In genomic region chr19:24683016-24683720, GRCm38 (mm10) we compare ENCODE assay signal across 13 mouse cellular contexts. TPM values are rescaled to one million over a fixed set of nuclear protein-coding genes. Genes with fewer than 3 reads are reported as not detected.
DNase-seq lines count a peak whose midpoint lies in the region; ATAC-seq and TF ChIP-seq lines count a peak whose summit lies in the region.
"Had no signal": no experiment of that assay in that cellular context is flagged by ENCODE, and none has a peak within 500 bp of the region (broad histone marks: within the 10 kb centered on the region; RNA-seq: fewer than 3 reads in every experiment).

No protein-coding gene starts in this region.

- TF ChIP-seq CTCF in liver, adult 2 months (IDR thresholded peaks at IDR 0.05; ENCODE audit: low read depth, low read length): no peak

- H3K9ac ChIP-seq in liver, adult 2 months (ENCODE audit: low read depth, low read length): no peak overlapping the region
- H3K9ac ChIP-seq in liver, embryonic 11.5 days (ENCODE audit: low read depth, low read length): no peak overlapping the region
- H3K9ac ChIP-seq in heart, embryonic 14.5 days (ENCODE audit: low read length): peak overlapping the region; percentile 40; the same call in 1 of the 2 replicates
- H3K9ac ChIP-seq: hindbrain, embryonic 13.5 days; neural tube, embryonic 13.5 days had no signal

- no peaks in the 10 kb centered on the region for H3K36me3 ChIP-seq in liver, adult 2 months (ENCODE audit: control insufficient read depth, insufficient read depth, low read length)
- H3K36me3 ChIP-seq in liver, embryonic 11.5 days (ENCODE audit: control insufficient read depth, insufficient read depth, low read length): no peaks in the 10 kb centered on the region
- 0 out of 2 replicates have a peak, but pooled peaks cover 4% of the 10 kb centered on the region for H3K36me3 ChIP-seq in heart, embryonic 14.5 days (ENCODE audit: control insufficient read depth, insufficient read depth, low read length)
- H3K36me3 ChIP-seq: hindbrain, embryonic 13.5 days; neural tube, embryonic 13.5 days had no signal

- TF ChIP-seq POLR2A in liver, adult 2 months (IDR thresholded peaks at IDR 0.05; ENCODE audit: extremely low read depth, insufficient read depth, low read length): no peak

- no peak overlapping the region for H3K27ac ChIP-seq in liver, adult 2 months (replicated peaks; ENCODE audit: insufficient read depth, low read depth, low read length)
- no peak overlapping the region for H3K27ac ChIP-seq in liver, embryonic 11.5 days (ENCODE audit: low read depth, low read length)
- peak overlapping the region; percentile 79 to 81 for H3K27ac ChIP-seq in heart, embryonic 14.5 days (replicated peaks in 1 of 2; ENCODE audit: control insufficient read depth in 1 of 2, insufficient read depth in 1 of 2, low read depth in 2 of 2, low read length in 2 of 2)
- H3K27ac ChIP-seq: hindbrain, embryonic 13.5 days; neural tube, embryonic 13.5 days had no signal

- no peaks in the 10 kb centered on the region for H3K79me2 ChIP-seq in liver, adult 2 months (ENCODE audit: control insufficient read depth, insufficient read depth, low read length)

- no peak overlapping the region for H3K4me3 ChIP-seq in liver, adult 2 months (ENCODE audit: insufficient read depth, low read depth, low read length)
- no peak overlapping the region for H3K4me3 ChIP-seq in liver, embryonic 11.5 days (ENCODE audit: low read depth, low read length)
- no peak overlapping the region for H3K4me3 ChIP-seq in heart, embryonic 14.5 days (ENCODE audit: control insufficient read depth in 1 of 2, insufficient read depth in 1 of 2, low read depth in 1 of 2, low read length in 2 of 2)
- H3K4me3 ChIP-seq: hindbrain, embryonic 13.5 days; neural tube, embryonic 13.5 days had no signal

- ATAC-seq in liver, embryonic 11.5 days (replicated peaks; ENCODE audit: low FRiP score): no peak
- ATAC-seq in heart, embryonic 14.5 days (ENCODE audit: insufficient number of reproducible peaks, insufficient read depth, low FRiP score, low read depth): no peak
- no peak for ATAC-seq in cerebellum, adult (ENCODE audit: insufficient number of reproducible peaks, low FRiP score, low TSS enrichment)

- H3K4me1 ChIP-seq in liver, adult 2 months (ENCODE audit: control insufficient read depth, insufficient read depth, low read length): peaks cover 2% of the 10 kb centered on the region; the same call in 1 of the 2 replicates
- no peaks in the 10 kb centered on the region for H3K4me1 ChIP-seq in liver, embryonic 11.5 days (replicated peaks; ENCODE audit: control insufficient read depth, insufficient read depth, low read length)
- peaks cover 11 to 17% of the 10 kb centered on the region in 2 experiments for H3K4me1 ChIP-seq in heart, embryonic 14.5 days (ENCODE audit: control insufficient read depth in 2 of 2, insufficient read depth in 2 of 2, low read length in 2 of 2)
- H3K4me1 ChIP-seq: hindbrain, embryonic 13.5 days; neural tube, embryonic 13.5 days had no signal

- 29% methylated on average over 12 of the region's 12 CpGs for WGBS in liver, adult 2 months
- 64% methylated on average over 12 of the region's 12 CpGs for WGBS in liver, embryonic 11.5 days
- 38% methylated on average over 12 of the region's 12 CpGs for WGBS in heart, embryonic 14.5 days

- H3K27me3 ChIP-seq in liver, adult 2 months (ENCODE audit: control insufficient read depth, insufficient read depth, low read length): no peaks in the 10 kb centered on the region
- no peaks in the 10 kb centered on the region for H3K27me3 ChIP-seq in liver, embryonic 11.5 days (replicated peaks; ENCODE audit: control insufficient read depth, insufficient read depth, low read length)
- H3K27me3 ChIP-seq in heart, embryonic 14.5 days (ENCODE audit: control insufficient read depth, insufficient read depth, low read length): no peaks in the 10 kb centered on the region
- H3K27me3 ChIP-seq: CH12.LX; hindbrain, embryonic 13.5 days; neural tube, embryonic 13.5 days had no signal

- H3K9me3 ChIP-seq in liver, embryonic 11.5 days (ENCODE audit: control insufficient read depth, low read length): no peaks in the 10 kb centered on the region
- no peaks in the 10 kb centered on the region for H3K9me3 ChIP-seq in heart, embryonic 14.5 days (ENCODE audit: control insufficient read depth, low read length)
- H3K9me3 ChIP-seq: hindbrain, embryonic 13.5 days; neural tube, embryonic 13.5 days had no signal

- peak; percentile 88 for DNase-seq in liver, adult 2 months (ENCODE audit: extremely low read depth, low read depth, low spot score)
- DNase-seq in liver, embryonic 11.5 days (ENCODE audit: low spot score): no peak
- DNase-seq in kidney, adult 9 months: peak; percentile 91
- no peak for DNase-seq in frontal cortex, postnatal 14 days (ENCODE audit: low spot score in 2 of 2)
- DNase-seq in spleen, adult 18-20 months: no peak
- DNase-seq: cerebellum, postnatal 14 days; lung, postnatal 10 days; midbrain, embryonic 14.5 days had no signal

- no peak overlapping the region for H3K4me2 ChIP-seq in liver, embryonic 11.5 days
- peak overlapping the region; percentile 23; the same call in 1 of the 2 replicates for H3K4me2 ChIP-seq in heart, embryonic 14.5 days (ENCODE audit: low read length)
- H3K4me2 ChIP-seq: hindbrain, embryonic 13.5 days; neural tube, embryonic 13.5 days had no signal

RNA-seq across cellular contexts. Expression of gene Tmem252, which starts 9.4 kb away (rescaled TPM):
- total RNA-seq in liver, adult 2 months (2014; rRNA removed): under 0.01 TPM in 1 of 2 replicates, not detected in the other
- polyA plus RNA-seq in liver, adult 2 months (2012; rRNA removed): not detected in 2 replicates
- 1.0 and 1.3 TPM in 2 replicates for polyA plus RNA-seq in liver, embryonic 11.5 days (2014; fragmentation: Nextera tagmentation; extraction: Ambion mirVana)
- polyA plus RNA-seq in heart, embryonic 14.5 days (2014; fragmentation: Nextera tagmentation; extraction: Ambion mirVana): 7.1 TPM in 2 replicates
- total RNA-seq: CH12.LX had no signal

Comparison
In these comparisons a context has a peak if more than half of its experiments do, and no peak if none do; other contexts are left out.
1. DNase-seq: peak in liver, adult 2 months (single experiment) and kidney, adult 9 months (single experiment); none in liver, embryonic 11.5 days (single experiment), frontal cortex, postnatal 14 days (0 of 2) and spleen, adult 18-20 months (0 of 2).
2. H3K27ac ChIP-seq: peak in heart, embryonic 14.5 days (2 of 2); none in liver, adult 2 months (single experiment) and liver, embryonic 11.5 days (single experiment).